Mouse (Mus musculus) c-Kit-negative CD71-positive TER-119-positive erythroid progenitor cells, embryonic 14.5 days (primary cell): Measurements from ENCODE around the gene Avil.
A peak's percentile ranks its signal among the peaks of the same experiment; 100 is the strongest.

Experiments
- DNase-seq: peaks from one replicate; pipeline ENCODE4 v3.0.0-alpha.2; 2013; ENCODE audit warnings: low read depth, low spot score

Gene Avil

GRCm38 (mm10) chr10:127018422-127018821, 17.9 kb downstream of the Avil start:
- DNase-seq = no peak

- DNase-seq = peak; percentile 73
Observed at GRCm38 (mm10) chr10:127030336-127031296, 30.1 kb downstream of the Avil start, which contains the start of gene Tsfm. Gene Tsfm (minus strand): TSS chr10:127030840.

GRCm38 (mm10) chr10:127033301-127033741, 32.8 kb downstream of the Avil start:
- no peak for DNase-seq

- DNase-seq = no peak
Observed at GRCm38 (mm10) chr10:127036273-127036672, 35.8 kb downstream of the Avil start.

- DNase-seq = no peak
Observed at GRCm38 (mm10) chr10:127037641-127038040, 37.1 kb downstream of the Avil start.

GRCm38 (mm10) chr10:127040569-127041214, 40.2 kb downstream of the Avil start:
- DNase-seq = no peak

GRCm38 (mm10) chr10:127041274-127041766, 40.8 kb downstream of the Avil start, which contains the start of the genes Mettl1 and Eef1akmt3:
Gene Mettl1 (plus strand): TSS chr10:127041414.
Gene Eef1akmt3 (minus strand): TSS chr10:127041513.
- no peak for DNase-seq

GRCm38 (mm10) chr10:127041774-127042338, 41.3 kb downstream of the Avil start:
- no peak for DNase-seq

- no peak for DNase-seq
Observed at GRCm38 (mm10) chr10:127042468-127043115, 42.1 kb downstream of the Avil start.

- no peak for DNase-seq
Observed at GRCm38 (mm10) chr10:127043187-127043586, 42.7 kb downstream of the Avil start.

- DNase-seq = no peak
Observed at GRCm38 (mm10) chr10:127047954-127048353, 47.4 kb downstream of the Avil start, which contains the start of gene Cyp27b1. Gene Cyp27b1 (plus strand): TSS chr10:127048250.

GRCm38 (mm10) chr10:127048608-127049394, 48.3 kb downstream of the Avil start:
- no peak for DNase-seq

- no peak for DNase-seq
Observed at GRCm38 (mm10) chr10:127049395-127050118, 49.0 kb downstream of the Avil start.

- DNase-seq = no peak
Observed at GRCm38 (mm10) chr10:127050119-127050474, 49.6 kb downstream of the Avil start.

- DNase-seq = no peak
Observed at GRCm38 (mm10) chr10:127054646-127055045, 54.1 kb downstream of the Avil start.

GRCm38 (mm10) chr10:127055406-127055805, 54.9 kb downstream of the Avil start:
- DNase-seq = no peak

GRCm38 (mm10) chr10:127056490-127056889, 56.0 kb downstream of the Avil start:
- DNase-seq = no peak

- DNase-seq = no peak
Observed at GRCm38 (mm10) chr10:127058161-127058560, 57.7 kb downstream of the Avil start.

GRCm38 (mm10) chr10:127058708-127059107, 58.2 kb downstream of the Avil start:
- DNase-seq = no peak
